Mouse (Mus musculus) monocyte, adult 5-6 weeks (primary cell): ENCODE results near the gene Kifc1. TPM values are rescaled to one million over a fixed set of nuclear protein-coding genes. Genes with fewer than 3 reads are reported as not detected.

Source experiments
- ATAC-seq: fragments of 153-309, 156-312 bp; replicated peaks from 2 replicates; pipeline ENCODE4 v1.8.0; 2017; ENCODE audit warnings: mild to moderate bottlenecking; ENCODE audit not compliant: low TSS enrichment, insufficient number of reproducible peaks, severe bottlenecking, poor library complexity, low FRiP score
- total RNA-seq: library from RNA; stranded (forward); fragments of 200-1000, 200-491, 200-594 nt; gene quantifications from 3 replicates; pipeline ENCODE4 v1.2.3, GENCODE M21; 2017

Gene Kifc1
- 0.48 to 4.9 TPM (median 0.96 TPM) in 3 replicates for total RNA-seq

DNA sequence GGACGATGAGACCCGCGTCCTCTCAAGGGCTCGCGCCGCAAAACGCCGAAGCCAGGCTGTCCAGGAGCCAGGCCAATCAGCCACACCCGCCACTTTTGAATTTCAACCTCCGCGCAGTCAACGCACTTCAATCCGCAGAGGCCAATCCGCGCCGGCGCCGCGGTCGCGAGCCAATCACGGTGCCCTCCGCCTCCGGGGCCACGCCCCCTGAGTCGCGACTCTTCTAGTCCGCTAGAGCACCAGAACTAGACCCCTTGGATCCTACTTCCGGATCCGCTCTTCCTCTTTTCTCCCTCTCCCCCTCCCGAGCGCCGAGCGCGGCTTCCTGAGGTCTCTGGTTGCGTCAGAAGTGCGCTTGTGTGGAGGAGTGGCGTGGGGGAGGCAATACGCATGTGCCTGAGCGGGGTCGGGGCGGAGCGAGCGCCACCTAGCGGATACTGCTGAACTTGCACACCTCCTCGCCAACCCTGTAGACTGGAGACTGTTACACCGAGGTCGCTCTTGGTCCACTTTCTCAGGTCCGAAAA is at the start of gene Kifc1:
Gene Kifc1, minus strand, starts transcription at position 129 of the 527 bp plus-strand sequence.
- peak; percentile 97 for ATAC-seq

DNA sequence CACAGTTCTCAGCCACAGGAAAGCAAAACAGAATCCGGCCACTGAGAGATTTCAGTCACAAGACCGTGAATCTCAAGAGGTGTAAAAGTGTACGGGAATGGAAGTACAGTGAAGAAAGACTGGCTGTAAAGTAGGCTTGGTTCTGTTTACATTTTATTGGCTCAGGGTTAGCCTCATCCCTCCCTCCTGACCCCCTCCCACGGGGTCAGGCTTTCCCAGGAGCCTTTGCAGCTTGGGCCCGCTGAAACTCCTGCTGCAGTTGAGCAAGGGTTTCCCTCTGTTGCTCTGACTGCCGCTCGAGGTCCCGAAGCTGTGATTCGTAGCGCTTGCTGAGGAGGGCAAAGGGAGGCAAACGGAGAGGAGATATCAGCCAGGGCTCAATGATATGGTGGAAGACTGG is 48.3 kb upstream of the Kifc1 start:
- no peak for ATAC-seq

DNA sequence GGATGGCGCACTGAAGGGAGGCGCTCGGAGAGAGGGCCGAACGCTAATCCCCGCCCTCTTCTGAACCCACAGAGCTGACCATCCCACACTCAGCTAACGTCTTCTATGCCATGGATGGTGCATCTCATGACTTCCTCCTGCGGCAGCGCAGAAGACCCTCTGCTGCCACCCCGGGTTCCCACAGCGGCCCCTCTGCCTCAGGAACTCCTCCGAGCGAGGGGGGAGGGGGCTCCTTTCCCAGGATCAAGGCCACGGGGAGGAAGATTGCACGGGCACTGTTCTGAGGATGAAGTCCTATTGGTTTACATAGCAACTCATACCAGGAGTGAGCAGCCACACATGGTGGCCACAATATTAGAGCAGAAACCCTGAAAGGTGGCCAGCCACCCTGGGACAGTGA is 46.5 kb upstream of the Kifc1 start:
- ATAC-seq: no peak

DNA sequence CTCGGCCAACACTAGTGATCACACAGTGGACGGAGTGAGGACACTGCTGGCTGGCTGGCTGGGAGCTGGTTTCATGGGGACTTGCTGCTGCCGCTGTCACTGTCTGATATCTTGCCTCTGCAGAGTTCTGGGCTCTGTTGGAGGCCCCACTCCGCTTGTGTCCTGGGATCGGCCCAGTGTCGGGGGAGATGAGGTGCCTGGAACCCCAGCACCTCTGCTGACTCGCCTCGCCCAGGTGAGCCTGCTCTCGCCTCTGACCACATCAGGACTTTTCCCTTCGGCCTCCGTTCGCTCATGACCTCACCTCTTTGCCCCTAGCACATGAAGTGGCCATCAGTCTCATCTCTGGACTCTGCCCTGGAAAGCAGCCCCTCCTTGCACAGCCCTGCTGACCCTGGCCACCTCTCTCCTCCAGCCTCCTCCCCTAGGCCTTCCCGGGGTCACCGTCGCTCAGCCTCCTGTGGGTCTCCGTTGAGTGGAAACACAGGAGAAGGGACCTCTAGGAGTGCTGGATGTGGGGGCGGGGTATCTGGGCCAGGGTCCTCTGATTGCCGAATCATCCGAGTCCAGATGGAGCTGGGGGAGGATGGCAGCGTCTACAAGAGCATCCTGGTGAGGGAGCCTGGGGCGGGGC is 45.1 kb upstream of the Kifc1 start:
- no peak for ATAC-seq

DNA sequence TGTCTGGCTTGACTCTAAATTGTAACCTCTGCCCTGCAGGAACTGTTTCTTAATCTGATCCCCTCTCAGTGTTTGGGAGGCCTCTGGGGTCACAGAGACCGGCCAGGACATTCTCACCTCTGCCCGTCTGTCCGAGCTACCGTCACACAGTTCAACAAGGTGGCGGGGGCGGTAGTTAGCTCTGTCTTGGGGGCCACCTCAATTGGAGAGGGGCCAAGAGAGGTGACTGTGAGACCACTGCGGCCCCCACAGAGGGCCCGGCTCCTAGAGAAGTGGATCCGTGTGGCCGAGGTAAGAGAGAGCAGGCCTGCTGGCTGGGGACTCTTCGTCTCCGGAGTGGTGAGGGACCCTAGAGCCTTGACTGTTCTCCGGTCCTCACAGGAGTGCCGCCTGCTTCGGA is 42.5 kb upstream of the Kifc1 start:
- no peak for ATAC-seq

DNA sequence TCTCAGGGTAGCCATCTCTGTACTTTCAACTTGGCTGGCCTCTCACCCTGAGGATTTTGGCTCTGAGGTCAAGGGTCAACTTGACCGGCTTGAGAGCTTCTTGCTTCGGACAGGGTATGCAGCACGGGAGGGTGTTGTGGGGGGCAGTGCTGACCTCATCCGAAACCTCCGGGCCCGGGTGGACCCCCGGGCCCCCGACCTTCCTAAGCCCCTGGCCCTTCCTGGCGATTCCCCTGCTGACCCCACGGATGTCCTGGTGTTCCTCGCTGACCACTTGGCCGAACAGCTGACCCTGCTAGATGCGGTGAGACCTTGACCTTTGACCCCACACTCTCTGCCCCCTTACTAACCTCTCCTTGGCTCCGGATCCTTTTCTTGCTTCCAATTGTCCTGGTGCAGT is 42.0 kb upstream of the Kifc1 start:
- ATAC-seq: no peak

DNA sequence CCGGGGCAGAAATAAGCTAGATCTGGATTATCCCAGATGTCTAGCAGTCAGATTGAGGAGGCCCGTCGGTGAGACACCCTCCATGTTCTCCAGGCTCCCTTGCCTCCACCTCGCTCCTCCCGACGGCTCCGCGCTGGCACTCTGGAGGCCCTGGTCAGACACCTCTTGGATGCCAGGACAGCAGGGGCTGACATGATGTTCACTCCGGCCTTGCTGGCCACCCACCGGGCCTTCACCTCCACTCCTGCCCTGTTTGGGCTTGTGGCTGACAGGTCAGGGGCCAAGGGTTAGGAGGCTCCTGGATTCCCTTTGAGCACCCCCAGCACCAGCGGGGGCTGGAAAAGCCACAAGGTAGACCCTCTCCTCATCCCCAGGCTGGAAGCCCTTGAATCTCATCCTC is 41.5 kb upstream of the Kifc1 start:
- no peak for ATAC-seq

DNA sequence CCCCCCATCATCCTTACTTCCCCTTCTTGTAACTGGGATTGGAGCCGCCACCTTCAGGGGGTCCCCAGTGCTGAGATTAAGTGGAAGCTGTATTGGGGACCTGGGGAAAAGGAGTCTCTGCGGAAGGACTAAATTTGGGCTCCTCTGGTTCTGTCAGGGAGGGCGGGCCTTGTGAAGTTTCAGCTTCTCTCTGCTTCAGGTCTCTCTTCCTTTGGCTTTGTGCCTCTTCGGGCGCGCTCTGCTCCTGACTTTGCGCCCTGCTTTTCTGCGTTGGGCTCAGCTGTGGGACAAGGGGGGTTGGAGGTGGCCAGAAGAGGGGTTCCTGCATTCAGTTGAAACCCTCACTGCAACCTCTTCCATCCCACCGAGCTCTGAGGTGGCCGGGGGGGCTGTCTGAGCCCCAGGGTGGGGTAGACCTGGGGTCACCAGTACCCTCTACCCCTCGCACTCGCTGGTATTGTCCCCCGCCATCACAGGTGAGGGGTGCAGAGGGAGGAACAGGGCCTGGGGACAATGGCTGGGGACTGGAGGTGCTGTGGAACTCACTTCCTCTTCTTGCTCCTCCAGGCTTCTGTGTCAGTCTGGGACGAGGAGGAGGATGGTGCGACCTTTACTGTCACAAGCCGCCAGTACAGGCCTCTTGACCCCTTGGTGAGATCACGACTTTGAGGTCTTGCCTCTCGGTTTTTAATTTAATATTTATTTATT is 40.9 kb upstream of the Kifc1 start:
- ATAC-seq: no peak

DNA sequence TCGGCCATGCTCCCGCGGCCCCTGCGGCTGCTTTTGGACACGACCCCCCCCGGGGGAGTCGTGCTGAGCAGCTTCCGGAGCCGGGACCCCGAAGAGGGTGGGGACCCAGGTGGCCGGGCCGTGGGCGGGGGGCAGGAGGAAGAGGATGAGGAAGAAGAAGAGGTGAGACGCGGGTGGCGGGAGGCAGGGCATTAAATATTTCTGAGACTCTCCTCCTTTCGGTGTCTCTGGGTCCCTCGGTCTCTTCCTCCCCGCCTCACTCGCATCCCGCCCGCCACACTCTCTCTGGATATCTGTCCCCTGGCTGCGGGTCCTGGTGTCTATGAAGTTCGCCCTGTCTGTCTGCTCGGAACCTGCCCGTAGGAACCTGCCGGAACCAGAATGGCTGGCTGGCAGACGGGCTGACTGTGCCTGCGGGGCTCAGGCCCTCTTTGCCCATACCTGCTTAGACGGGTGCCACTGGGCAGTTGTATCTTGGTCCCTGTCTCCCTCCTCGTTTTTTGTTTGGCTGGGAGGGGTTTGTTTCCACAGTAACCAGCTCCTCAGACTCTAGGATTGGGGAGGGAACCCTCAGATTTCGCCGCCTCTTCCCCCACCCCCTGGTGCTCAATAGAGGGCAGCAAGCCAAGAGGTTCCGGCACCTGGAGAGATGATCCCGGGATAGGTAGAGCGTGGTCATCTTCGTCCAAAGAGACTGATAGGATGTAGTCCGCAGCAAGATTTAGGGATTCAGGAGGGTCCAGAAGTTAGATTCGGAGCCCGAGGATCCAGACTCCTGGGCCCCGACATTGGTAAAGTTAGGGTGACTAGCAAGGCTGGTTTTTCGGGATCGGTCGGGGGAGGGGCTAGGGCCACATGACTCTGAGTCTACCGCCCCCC is 40.1 kb upstream of the Kifc1 start:
- ATAC-seq: peak; percentile 19; the same call in 1 of the 2 replicates

DNA sequence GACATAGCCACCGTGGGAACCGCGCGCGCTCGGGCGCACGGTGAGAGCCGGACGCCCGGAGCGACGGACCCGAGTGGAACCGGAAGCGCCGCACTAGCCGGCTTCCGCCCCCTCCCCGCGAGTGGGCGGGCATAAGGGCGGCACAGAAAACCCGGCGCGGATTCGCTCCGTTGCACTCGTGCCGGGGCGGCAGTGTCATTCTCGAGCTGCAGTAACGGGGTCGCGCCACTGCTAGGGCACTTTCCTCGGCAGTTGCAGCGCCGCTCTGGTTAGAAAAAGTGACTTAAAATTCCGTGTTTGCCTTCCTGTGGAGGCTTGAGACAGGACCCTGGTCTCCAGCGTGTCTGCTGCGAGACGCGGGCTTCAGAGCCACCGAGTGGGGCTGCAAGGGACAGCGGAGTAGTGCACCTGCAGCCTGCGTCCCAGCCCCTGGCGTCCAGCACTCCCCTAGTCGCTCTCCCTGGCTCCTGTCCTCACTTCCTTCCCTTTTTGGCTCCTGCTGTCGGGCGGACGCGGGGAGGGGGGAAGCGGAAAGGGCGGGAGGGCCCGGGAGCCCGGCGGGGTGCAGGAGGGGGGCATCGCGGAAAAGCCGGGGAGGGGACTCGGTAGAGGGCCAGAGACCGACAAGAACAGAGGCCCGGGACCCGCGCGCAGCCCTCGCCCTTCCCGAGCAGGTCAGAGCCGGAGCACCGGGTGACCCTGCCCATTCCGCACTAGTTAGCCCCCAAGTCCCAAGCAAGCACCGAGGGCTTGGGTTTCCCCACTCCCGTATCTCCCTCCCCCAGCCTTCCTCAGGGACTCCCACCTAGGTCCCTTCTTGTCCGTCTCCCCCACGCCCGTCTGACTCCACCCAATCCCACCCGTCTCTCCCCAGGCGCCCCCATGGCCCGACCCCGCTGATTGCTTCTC is 39.2 kb upstream of the Kifc1 start, which contains the start of gene Rgl2:
Gene Rgl2, plus strand, starts transcription at position 173 of the 909 bp plus-strand sequence.
- peak; percentile 49 for ATAC-seq

DNA sequence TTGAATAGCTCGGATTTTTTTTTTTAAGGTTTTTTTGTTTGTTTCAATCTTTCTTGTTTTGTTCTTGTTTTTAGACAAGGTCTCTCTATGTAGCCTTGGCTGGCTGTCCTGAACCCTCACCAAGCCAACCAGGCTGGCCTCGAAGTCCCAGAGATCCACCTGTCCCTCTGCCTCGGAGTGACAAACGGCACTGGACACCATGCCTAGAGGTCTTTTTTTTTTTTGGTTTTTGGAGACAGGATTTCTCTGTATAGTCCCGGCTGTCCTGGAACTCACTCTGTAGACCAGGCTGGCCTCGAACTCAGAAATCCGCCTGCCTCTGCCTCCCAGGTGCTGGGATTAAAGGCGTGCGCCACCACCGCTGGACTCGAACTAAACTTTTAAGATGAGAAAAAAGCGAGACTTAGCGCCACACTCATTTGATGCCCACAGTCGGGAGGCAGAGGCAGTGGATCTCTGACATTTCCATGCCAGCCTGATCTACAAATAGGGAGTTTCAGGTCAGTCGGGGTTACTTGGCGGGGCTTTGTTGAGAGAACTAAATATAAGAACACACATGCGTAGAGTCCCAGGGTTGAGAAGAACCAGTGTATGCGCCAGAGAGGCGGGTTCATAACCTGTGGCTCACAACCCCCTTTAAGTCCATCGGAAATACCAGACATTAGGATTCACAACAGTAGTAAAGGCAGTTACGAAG is 37.9 kb upstream of the Kifc1 start:
- no peak for ATAC-seq

DNA sequence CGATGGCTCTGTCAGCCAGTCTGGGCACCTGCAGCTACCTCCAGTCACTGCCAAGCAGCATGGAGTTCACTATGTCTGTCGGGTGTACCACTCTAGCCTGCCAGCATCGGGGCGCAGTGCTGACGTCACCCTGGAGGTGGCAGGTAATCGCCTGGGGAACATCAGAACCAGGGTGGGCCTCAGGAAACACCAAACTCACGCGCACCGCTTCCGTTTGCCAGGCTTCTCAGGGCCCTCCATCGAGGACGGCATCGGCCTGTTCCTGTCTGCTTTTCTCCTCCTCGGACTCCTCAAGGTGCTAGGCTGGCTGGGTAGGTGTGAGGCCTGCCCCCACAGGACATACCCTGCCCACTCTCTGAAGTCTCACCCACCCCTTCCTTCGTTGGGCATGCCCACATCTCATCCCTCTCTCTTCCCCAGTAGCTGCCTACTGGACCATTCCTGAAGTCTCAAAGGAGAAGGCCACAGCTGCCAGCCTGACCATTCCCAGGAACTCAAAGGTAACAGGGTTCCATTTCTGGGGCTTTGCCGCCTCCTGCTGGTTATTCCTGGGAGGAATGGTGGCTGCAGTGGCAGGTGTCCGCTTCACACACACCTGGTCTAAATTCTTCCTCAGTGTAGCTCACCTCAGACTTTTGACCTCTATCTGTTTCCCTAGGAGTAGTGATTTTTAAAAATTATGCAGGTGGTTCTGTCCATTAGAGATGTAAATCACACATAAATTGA is 35.9 kb upstream of the Kifc1 start:
- no peak for ATAC-seq

DNA sequence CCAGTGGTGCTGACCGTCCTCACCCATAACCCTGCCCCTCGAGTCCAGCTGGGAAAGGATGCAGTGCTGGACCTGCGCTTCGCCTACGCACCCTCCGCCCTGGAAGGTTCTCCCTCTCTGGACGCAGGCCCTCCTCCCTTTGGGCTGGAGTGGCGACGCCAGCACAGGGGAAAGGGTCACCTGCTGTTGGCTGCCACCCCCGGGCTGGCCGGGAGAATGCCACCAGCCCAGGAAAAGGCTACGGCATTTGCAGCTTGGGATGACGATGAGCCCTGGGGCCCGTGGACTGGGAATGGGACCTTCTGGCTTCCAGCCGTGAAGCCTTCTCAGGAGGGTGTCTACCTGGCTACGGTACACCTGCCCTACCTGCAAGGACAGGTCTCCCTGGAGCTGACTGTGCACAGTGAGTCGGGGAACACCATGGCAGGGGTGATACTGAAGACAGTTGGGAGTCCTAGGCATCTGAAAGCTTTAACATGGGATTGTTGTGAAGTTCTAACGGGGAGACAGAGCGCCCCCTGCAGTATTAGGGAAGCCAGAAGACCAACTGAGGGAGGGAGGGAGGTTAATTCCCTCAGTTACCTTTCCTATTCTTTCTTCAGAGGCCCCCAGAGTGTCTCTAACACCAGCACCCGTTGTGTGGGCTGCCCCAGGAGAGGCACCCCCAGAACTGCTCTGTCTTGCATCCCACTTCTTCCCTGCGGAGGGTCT is 35.1 kb upstream of the Kifc1 start:
- ATAC-seq: no peak

DNA sequence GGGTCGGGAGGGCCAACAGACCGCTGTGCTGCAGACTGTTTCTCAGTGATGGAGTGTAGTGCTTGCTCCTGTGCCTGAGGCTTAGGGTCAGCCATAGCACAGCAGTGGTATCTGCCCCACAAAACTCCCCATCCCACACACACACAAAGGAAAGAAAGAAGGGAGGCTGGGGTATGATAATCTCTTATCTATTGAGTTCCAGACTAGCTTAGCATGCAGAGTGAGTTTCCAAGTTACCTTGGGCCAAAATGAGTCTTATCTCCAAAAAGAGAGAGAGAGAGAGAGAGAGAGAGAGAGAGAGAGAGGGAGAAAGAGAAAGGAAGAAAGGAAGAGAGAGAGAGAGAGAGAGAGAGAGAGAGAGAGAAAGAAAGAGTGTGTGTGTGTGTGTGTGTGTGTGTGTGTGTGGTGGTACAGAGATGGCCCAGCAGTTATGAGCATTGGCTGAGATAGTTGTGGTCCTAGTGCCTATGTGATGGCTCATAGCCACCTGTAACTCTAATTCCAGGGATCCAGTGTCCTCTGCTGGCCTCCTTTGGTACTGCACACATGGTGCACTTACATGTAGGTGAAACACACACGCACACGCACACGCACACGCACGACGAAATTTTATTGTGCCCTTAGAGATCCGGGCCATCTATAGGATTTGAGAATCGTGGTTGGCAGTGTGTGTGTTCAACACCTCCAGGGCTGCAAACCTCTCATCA is 34.3 kb upstream of the Kifc1 start:
- no peak for ATAC-seq

DNA sequence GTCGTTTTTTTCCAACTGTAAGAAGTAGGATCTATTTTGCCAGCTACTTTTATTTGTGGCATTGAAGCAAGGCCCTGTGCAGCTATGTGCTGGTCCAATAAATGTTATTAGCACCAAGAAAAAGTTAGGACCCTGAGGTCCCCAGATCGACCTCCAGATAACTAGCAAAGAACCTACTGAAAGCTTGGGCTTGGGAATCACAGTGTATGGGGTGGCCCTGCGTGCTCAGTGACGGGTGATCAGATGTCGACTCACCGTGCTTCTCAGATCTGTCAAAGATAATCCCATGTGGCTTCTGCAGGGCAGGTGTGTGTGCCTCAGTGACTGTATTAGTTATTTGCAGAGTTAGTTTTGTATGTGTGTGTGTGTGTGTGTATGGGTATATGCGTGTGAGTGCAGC is 30.9 kb upstream of the Kifc1 start:
- no peak for ATAC-seq
